Mouse (Mus musculus) right cerebral cortex, postnatal 10 days (tissue): ENCODE results near the gene Fbxo42.
"Not testable (repeated sequence)": the region's sequence is repeated elsewhere in the genome, so short reads cannot be mapped to it uniquely, and the experiment has no call there.

ENCODE experiments used
- DNase-seq, 2 experiments: peaks; one replicate each; pipeline ENCODE4 v3.0.0; 2021; ENCODE audit warnings: low spot score in 2 of 2

Gene Fbxo42

GRCm38 (mm10) chr4:141136126-141136525 lies 11.6 kb upstream of the Fbxo42 start:
- no peak for DNase-seq

- not testable (repeated sequence) for DNase-seq
These were observed 10.0 kb upstream of the Fbxo42 start for GRCm38 (mm10) chr4:141137740-141138139.

GRCm38 (mm10) chr4:141138425-141139115 lies 9.1 kb upstream of the Fbxo42 start:
- DNase-seq, result no peak

- peak; percentile 99 to 100 for DNase-seq
These were observed 8.4 kb upstream of the Fbxo42 start, which contains the start of gene Szrd1 for GRCm38 (mm10) chr4:141139116-141139970. Gene Szrd1 (minus strand): TSS chr4:141139775.

GRCm38 (mm10) chr4:141140354-141140753 lies 7.4 kb upstream of the Fbxo42 start:
- DNase-seq, result not testable (repeated sequence)

GRCm38 (mm10) chr4:141140967-141141366 lies 6.7 kb upstream of the Fbxo42 start:
- no peak for DNase-seq

GRCm38 (mm10) chr4:141142285-141142811 lies 5.4 kb upstream of the Fbxo42 start:
- peak; percentile 80 to 85 for DNase-seq

- not testable (repeated sequence) for DNase-seq
These were observed 2.6 kb upstream of the Fbxo42 start for GRCm38 (mm10) chr4:141145124-141145523.

GRCm38 (mm10) chr4:141146491-141147033 lies 1.2 kb upstream of the Fbxo42 start:
- no peak for DNase-seq

GRCm38 (mm10) chr4:141148009-141148801 lies 492 bp downstream of the Fbxo42 start:
- DNase-seq, result peak; percentile 50 to 55

- no peak for DNase-seq
These were observed 1.4 kb downstream of the Fbxo42 start for GRCm38 (mm10) chr4:141149116-141149515.

GRCm38 (mm10) chr4:141157485-141157884 lies 9.8 kb downstream of the Fbxo42 start:
- no peak for DNase-seq

GRCm38 (mm10) chr4:141158609-141159008 lies 10.9 kb downstream of the Fbxo42 start:
- no peak for DNase-seq

- DNase-seq, result no peak
These were observed 11.4 kb downstream of the Fbxo42 start for GRCm38 (mm10) chr4:141159093-141159492.

GRCm38 (mm10) chr4:141159666-141160065 lies 12.0 kb downstream of the Fbxo42 start:
- no peak for DNase-seq

GRCm38 (mm10) chr4:141160193-141160592 lies 12.5 kb downstream of the Fbxo42 start:
- no peak for DNase-seq

GRCm38 (mm10) chr4:141161699-141162208 lies 14.0 kb downstream of the Fbxo42 start:
- DNase-seq, result no peak

- no peak for DNase-seq
These were observed 16.0 kb downstream of the Fbxo42 start for GRCm38 (mm10) chr4:141163729-141164128.

- no peak for DNase-seq
These were observed 18.1 kb downstream of the Fbxo42 start for GRCm38 (mm10) chr4:141165744-141166292.

- no peak for DNase-seq
These were observed 19.4 kb downstream of the Fbxo42 start for GRCm38 (mm10) chr4:141167156-141167555.

GRCm38 (mm10) chr4:141172121-141172520 lies 24.4 kb downstream of the Fbxo42 start:
- no peak for DNase-seq
